Mouse (Mus musculus): ENCODE data around the gene Ddx58. TPM values are rescaled to one million over a fixed set of nuclear protein-coding genes. Genes with fewer than 3 reads are reported as not detected.

Gene Ddx58
- total RNA-seq, 2 experiments from 2014 or later = 8.1 to 9.1 TPM

- intact Hi-C loops (cut with DNase I) = no loop called here
- no peak for DNase-seq
These were observed 46.2 kb downstream of the Ddx58 start for GRCm38 (mm10) chr4:40193461-40193860.

GRCm38 (mm10) chr4:40192246-40192645 lies 47.4 kb downstream of the Ddx58 start:
- no peak for DNase-seq
- intact Hi-C loops (cut with DNase I) = no loop called here

GRCm38 (mm10) chr4:40187956-40188355 lies 51.7 kb downstream of the Ddx58 start:
- intact Hi-C loops (cut with DNase I) = no loop called here
- no peak for DNase-seq

GRCm38 (mm10) chr4:40184470-40184869 lies 55.2 kb downstream of the Ddx58 start:
- intact Hi-C loops (cut with DNase I) = no loop called here

GRCm38 (mm10) chr4:40183781-40184180 lies 55.8 kb downstream of the Ddx58 start:
- intact Hi-C loops (cut with DNase I) = loop anchor here (2.0 kb wide), 2 partner anchors 43 to 103 kb away; no protein-coding TSS in a partner anchor
- DNase-seq = no peak

More at GRCm38 (mm10) chr4:40184470-40184869, 55.2 kb downstream of the Ddx58 start:
- no peak for DNase-seq

- intact Hi-C loops (cut with DNase I) = loop anchor here (2.0 kb wide), 2 partner anchors 42 to 104 kb away; no protein-coding TSS in a partner anchor
- DNase-seq = peak; percentile 56 to 74
These were observed 56.8 kb downstream of the Ddx58 start for GRCm38 (mm10) chr4:40182651-40183320.

- DNase-seq = no peak
These were observed 57.9 kb downstream of the Ddx58 start for GRCm38 (mm10) chr4:40181681-40182080.

GRCm38 (mm10) chr4:40180046-40180445 lies 59.6 kb downstream of the Ddx58 start:
- intact Hi-C loops (cut with DNase I) = no loop called here
- DNase-seq = no peak

More at GRCm38 (mm10) chr4:40181681-40182080, 57.9 kb downstream of the Ddx58 start:
- intact Hi-C loops (cut with DNase I) = loop anchor here (2.0 kb wide), 2 partner anchors 41 to 105 kb away; no protein-coding TSS in a partner anchor

GRCm38 (mm10) chr4:40178584-40178983 lies 61.0 kb downstream of the Ddx58 start:
- intact Hi-C loops (cut with DNase I) = no loop called here
- DNase-seq = no peak

GRCm38 (mm10) chr4:40174321-40174720 lies 65.3 kb downstream of the Ddx58 start:
- DNase-seq = peak in 1 of 2 experiments; percentile 10
- intact Hi-C loops (cut with DNase I) = no loop called here

GRCm38 (mm10) chr4:40172336-40172735 lies 67.3 kb downstream of the Ddx58 start:
- no peak for DNase-seq
- intact Hi-C loops (cut with DNase I) = no loop called here

- intact Hi-C loops (cut with DNase I) = no loop called here
- DNase-seq = no peak
These were observed 68.2 kb downstream of the Ddx58 start for GRCm38 (mm10) chr4:40171477-40171876.

GRCm38 (mm10) chr4:40163646-40164045 lies 76.0 kb downstream of the Ddx58 start:
- no peak for DNase-seq
- intact Hi-C loops (cut with DNase I) = no loop called here

- intact Hi-C loops (cut with DNase I) = no loop called here
- DNase-seq = no peak
These were observed 78.8 kb downstream of the Ddx58 start for GRCm38 (mm10) chr4:40160591-40161434.

- intact Hi-C loops (cut with DNase I) = no loop called here
- no peak for DNase-seq
These were observed 81.4 kb downstream of the Ddx58 start for GRCm38 (mm10) chr4:40158224-40158540.

GRCm38 (mm10) chr4:40157500-40158223 lies 82.0 kb downstream of the Ddx58 start:
- DNase-seq = no peak
- intact Hi-C loops (cut with DNase I) = no loop called here

GRCm38 (mm10) chr4:40156582-40157499 lies 82.8 kb downstream of the Ddx58 start:
- intact Hi-C loops (cut with DNase I) = no loop called here
- DNase-seq = no peak

- DNase-seq = peak; percentile 21 to 29
These were observed 83.5 kb downstream of the Ddx58 start for GRCm38 (mm10) chr4:40156153-40156552.

GRCm38 (mm10) chr4:40155467-40155999 lies 84.1 kb downstream of the Ddx58 start:
- DNase-seq = no peak
- intact Hi-C loops (cut with DNase I) = no loop called here

More at GRCm38 (mm10) chr4:40156153-40156552, 83.5 kb downstream of the Ddx58 start:
- intact Hi-C loops (cut with DNase I) = no loop called here

All from heart, postnatal 14 days (tissue).